Mouse (Mus musculus): ENCODE data around the gene Rhcg. TPM values are rescaled to one million over a fixed set of nuclear protein-coding genes. Genes with fewer than 3 reads are reported as not detected.

The Rhcg gene
- not detected for polyA plus RNA-seq (2017; shearing (Covaris generic))

GRCm38 (mm10) chr7:79617418-79617817 lies at the start of gene Rhcg:
Gene Rhcg, minus strand, starts transcription at chr7:79617657.

DNA sequence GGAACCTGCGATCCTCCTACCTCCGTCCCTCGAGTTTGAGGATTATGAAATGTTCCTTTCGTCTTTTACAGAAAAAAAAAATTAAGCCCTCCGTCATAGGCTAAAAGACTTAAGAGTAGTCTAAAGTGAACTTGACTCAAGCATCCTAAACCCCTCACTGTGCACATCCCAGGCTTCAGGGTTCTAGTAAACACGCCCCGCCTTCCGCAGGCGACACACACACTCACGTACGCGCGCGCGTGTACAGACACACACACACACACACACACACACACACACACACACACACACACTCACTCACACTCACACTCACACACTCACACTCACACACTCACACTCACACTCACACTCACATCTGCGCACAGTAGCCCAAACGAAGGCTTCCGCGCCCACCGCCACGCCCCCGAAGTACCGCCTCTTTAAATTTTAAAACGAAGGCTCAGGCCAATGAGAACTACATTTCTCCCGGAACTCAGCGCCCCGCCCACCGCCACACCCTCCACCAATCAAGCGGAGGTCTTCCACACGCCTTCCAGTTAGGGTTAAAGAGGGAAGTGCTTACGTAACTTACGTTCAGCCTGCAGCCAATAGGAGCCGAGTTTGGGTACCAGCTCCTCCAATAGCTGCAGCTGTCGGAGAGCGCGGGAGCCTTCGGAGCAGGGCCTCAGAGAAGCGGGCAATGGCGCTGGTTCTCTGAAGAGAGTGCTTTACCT lies 42.3 kb upstream of the Rhcg start, which contains the start of gene Ticrr:
Gene Ticrr (plus strand): TSS at position 619 of the 713 bp plus-strand sequence.

Other genes with a start within 250 kb of the Rhcg start
- 0.19 TPM for gene Rlbp1, start 230.6 kb downstream of the Rhcg start, polyA plus RNA-seq (2017; shearing (Covaris generic))
- 8.2 TPM for gene Fanci, start 225.7 kb downstream of the Rhcg start, polyA plus RNA-seq (2017; shearing (Covaris generic))
- 148 TPM for gene Polg, start 151.3 kb downstream of the Rhcg start, polyA plus RNA-seq (2017; shearing (Covaris generic))
- 2.4 TPM for gene Ticrr, start 42.5 kb upstream of the Rhcg start, polyA plus RNA-seq (2017; shearing (Covaris generic))
- gene Kif7, start 98.1 kb upstream of the Rhcg start, polyA plus RNA-seq (2017; shearing (Covaris generic)): 1.7 TPM
- gene Plin1, start 115.2 kb upstream of the Rhcg start, polyA plus RNA-seq (2017; shearing (Covaris generic)): not detected
- gene Pex11a, start 125.5 kb upstream of the Rhcg start, polyA plus RNA-seq (2017; shearing (Covaris generic)): 3.0 TPM
- gene Wdr93, start 125.5 kb upstream of the Rhcg start, polyA plus RNA-seq (2017; shearing (Covaris generic)): 0.18 TPM
- gene Mesp1, start 176.1 kb upstream of the Rhcg start, polyA plus RNA-seq (2017; shearing (Covaris generic)): not detected
- 0.08 TPM for gene Mesp2, start 193.1 kb upstream of the Rhcg start, polyA plus RNA-seq (2017; shearing (Covaris generic))
- 0.10 TPM for gene Anpep, start 243.4 kb upstream of the Rhcg start, polyA plus RNA-seq (2017; shearing (Covaris generic))

Data from CD4-positive, CD25-positive, alpha-beta regulatory T cell (primary cell).